Mouse (Mus musculus): ENCODE measurements around the gene Slc37a3. TPM values are rescaled to one million over a fixed set of nuclear protein-coding genes. Genes with fewer than 3 reads are reported as not detected.
"Not testable (repeated sequence)": the region's sequence is repeated elsewhere in the genome, so short reads cannot be mapped to it uniquely, and the experiment has no call there.

Slc37a3 gene
- total RNA-seq, 2 experiments from 2014 or later, result 72.2 to 75.5 TPM

- intact Hi-C loops (cut with DNase I), result no loop called here
- no peak for DNase-seq (ENCODE audit: low spot score in 2 of 2)
These were observed 2.8 kb upstream of the Slc37a3 start for GRCm38 (mm10) chr6:39380276-39380675.

- DNase-seq (ENCODE audit: low spot score in 2 of 2), result no peak
- intact Hi-C loops (cut with DNase I), result no loop called here
These were observed 2.3 kb upstream of the Slc37a3 start for GRCm38 (mm10) chr6:39379749-39380148.

- intact Hi-C loops (cut with DNase I), result no loop called here
- no peak for DNase-seq (ENCODE audit: low spot score in 2 of 2)
These were observed 1.7 kb upstream of the Slc37a3 start for GRCm38 (mm10) chr6:39379224-39379623.

DNA sequence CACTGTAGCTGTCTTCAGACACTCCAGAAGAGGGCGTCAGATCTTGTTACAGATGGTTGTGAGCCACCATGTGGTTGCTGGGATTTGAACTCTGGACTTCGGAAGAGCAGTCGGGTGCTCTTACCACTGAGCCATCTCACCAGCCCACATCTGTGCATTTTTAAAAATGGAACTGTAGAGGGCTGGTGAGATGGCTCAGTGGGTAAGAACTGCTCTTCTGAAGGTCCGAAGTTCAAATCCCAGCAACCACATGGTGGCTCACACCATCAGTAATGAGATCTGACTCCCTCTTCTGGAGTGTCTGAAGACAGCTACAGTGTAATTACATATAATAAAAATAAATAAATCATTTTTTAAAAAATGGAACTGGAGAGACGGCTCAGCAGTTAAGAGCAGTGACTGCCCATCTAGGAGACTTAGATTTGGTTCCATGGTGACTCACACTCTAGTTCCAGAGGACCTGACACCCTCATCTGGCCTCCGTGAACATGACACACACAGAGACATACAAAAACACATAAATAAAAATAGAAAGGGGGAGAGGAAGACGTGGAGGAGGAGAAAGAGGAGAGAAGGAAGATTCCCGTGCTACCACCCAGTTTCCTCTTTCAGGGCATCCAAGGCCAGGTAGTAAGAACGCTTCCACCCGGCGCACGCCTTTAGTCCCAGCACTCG, 823 bp upstream of the Slc37a3 start:
- DNase-seq (ENCODE audit: low spot score in 2 of 2); intact Hi-C loops (cut with DNase I): not testable (repeated sequence)

GRCm38 (mm10) chr6:39376775-39377174, 700 bp downstream of the Slc37a3 start:
- intact Hi-C loops (cut with DNase I), result no loop called here
- peak in 1 of 2 experiments; percentile 11 for DNase-seq (ENCODE audit: low spot score in 2 of 2)

- no peak for DNase-seq (ENCODE audit: low spot score in 2 of 2)
- intact Hi-C loops (cut with DNase I), result no loop called here
These were observed 4.0 kb downstream of the Slc37a3 start for GRCm38 (mm10) chr6:39373301-39373955.

DNA sequence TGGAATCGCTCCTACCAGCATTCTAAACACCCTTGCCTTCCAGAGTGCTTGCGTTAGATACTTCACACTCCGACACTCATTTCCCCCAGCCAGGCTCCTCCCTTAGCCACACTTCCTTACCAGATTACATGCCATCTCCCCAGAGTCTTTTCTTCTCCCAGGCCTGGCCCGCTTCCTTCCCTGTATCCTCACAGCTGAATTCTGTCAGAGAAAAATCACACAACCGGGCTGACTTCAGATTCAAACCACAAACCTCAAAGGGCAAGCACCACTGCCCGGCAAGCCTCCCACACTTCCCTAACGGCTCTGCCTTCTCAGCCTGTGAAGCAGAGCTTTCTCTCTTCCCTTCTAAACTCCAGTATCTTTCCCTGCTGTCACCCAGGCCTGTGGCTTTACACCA, 4.7 kb downstream of the Slc37a3 start:
- intact Hi-C loops (cut with DNase I), result no loop called here
- no peak for DNase-seq (ENCODE audit: low spot score in 2 of 2)

GRCm38 (mm10) chr6:39372042-39372441, 5.4 kb downstream of the Slc37a3 start:
- intact Hi-C loops (cut with DNase I), result no loop called here
- no peak for DNase-seq (ENCODE audit: low spot score in 2 of 2)

- intact Hi-C loops (cut with DNase I), result no loop called here
- DNase-seq (ENCODE audit: low spot score in 2 of 2), result no peak
These were observed 7.8 kb downstream of the Slc37a3 start for GRCm38 (mm10) chr6:39369631-39370030.

- intact Hi-C loops (cut with DNase I), result no loop called here
These were observed 14.8 kb downstream of the Slc37a3 start for GRCm38 (mm10) chr6:39362684-39363083.

GRCm38 (mm10) chr6:39359207-39359606, 18.3 kb downstream of the Slc37a3 start:
- intact Hi-C loops (cut with DNase I); DNase-seq (ENCODE audit: low spot score in 2 of 2): not testable (repeated sequence)

More at GRCm38 (mm10) chr6:39362684-39363083, 14.8 kb downstream of the Slc37a3 start:
- no peak for DNase-seq (ENCODE audit: low spot score in 2 of 2)

GRCm38 (mm10) chr6:39348946-39349345, 28.5 kb downstream of the Slc37a3 start:
- intact Hi-C loops (cut with DNase I), result no loop called here
- DNase-seq (ENCODE audit: low spot score in 2 of 2), result no peak

DNA sequence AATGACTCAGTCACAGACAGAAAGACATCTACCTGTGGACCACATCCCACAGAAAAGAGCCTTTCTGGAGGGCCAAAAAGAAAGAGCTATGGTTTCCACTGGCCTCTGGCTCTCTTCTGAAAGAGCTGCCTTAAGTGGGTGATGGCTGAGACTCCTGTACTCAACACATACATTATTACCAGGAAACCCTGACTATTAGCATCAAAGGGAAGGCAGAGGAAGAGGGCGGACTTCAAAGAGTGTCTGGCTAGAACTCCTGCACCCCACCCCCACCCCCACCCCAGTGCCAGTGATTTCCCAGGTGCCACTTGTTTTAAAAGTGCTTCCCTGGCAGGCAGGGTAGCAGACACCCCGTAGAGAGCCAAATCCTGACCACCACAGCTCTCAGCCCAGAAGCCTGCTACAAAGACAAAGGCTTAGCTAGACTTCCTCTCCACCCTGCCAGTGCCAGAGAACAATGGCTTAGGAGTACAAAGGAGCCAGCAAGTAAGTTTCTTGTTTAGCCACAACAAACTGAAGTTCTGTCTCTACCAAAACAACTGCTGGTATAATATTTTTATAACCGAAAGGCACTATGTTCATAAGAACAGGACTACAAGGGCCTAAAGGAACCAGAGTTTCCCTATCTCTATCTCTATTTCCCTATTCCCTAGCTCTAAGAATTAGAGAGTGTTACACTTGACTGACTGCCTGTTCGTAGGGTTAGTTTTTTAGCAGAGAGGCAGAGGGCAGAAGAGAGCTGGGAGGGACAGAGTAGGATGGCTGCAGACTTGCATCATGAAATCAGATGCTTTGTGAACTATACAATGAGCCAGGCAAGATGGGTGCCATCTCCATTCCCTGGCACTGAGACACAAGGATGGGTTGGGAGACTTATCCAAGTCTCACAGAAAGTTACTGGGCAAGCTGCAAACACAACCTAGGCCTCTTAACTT, 29.3 kb downstream of the Slc37a3 start:
- intact Hi-C loops (cut with DNase I), result no loop called here

GRCm38 (mm10) chr6:39346991-39347501, 30.4 kb downstream of the Slc37a3 start:
- intact Hi-C loops (cut with DNase I), result no loop called here
- DNase-seq (ENCODE audit: low spot score in 2 of 2), result no peak

More for the DNA sequence above, 29.3 kb downstream of the Slc37a3 start:
- DNase-seq (ENCODE audit: low spot score in 2 of 2), result no peak

- intact Hi-C loops (cut with DNase I), result loop anchor here (2.0 kb wide), 1 partner anchor 199 kb away; no protein-coding TSS in a partner anchor
- DNase-seq (ENCODE audit: low spot score in 2 of 2), result no peak
These were observed 32.0 kb downstream of the Slc37a3 start for GRCm38 (mm10) chr6:39345430-39345829.

DNA sequence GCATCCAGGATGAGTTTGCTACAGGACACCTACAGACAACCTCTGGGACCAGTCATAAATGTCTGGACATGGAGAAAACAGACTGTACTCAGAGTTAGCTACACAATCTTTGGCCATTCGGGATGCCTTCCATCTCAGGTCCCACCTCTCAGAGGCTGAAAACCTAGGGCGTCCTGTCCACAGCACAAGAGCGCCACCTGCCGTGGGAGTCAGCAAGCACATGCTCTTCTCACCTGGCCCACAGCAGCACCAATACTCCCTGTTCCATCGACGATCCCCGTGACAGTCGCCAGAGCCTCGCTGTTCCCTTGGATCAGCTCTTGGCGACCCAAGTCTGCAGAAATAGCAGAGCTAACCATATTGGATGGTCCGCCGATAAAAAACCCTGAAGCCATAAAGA, 33.5 kb downstream of the Slc37a3 start:
- intact Hi-C loops (cut with DNase I), result loop anchor here (1.0 to 5.0 kb wide), 3 partner anchors 139 to 197 kb away; no protein-coding TSS in a partner anchor
- DNase-seq (ENCODE audit: low spot score in 2 of 2), result peak; percentile 79 to 84

- intact Hi-C loops (cut with DNase I), result loop anchor here (5.0 kb wide), 1 partner anchor 154 kb away; no protein-coding TSS in a partner anchor
- no peak for DNase-seq (ENCODE audit: low spot score in 2 of 2)
These were observed 35.7 kb downstream of the Slc37a3 start for GRCm38 (mm10) chr6:39341798-39342197.

DNA sequence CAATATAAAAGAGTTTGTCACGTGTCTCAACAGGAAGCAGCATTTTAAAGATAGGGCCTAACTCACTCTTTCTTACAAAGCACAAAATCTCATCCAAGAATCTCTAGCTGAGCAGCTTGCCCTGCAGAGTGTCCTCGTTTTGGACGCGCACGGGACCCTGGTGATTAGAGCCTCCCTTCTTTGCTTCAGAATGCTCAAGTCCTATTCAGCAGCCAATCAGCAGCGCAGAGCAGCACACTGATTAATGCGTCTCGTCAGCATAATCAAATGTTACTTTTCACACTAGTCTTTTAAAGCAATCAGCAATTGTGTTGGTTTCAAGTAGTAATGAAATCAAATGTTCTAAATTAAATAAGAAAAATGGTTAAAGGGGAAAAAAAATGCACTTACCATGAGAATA, 39.1 kb downstream of the Slc37a3 start:
- intact Hi-C loops (cut with DNase I), result no loop called here
- no peak for DNase-seq (ENCODE audit: low spot score in 2 of 2)

GRCm38 (mm10) chr6:39334873-39335272, 42.6 kb downstream of the Slc37a3 start:
- intact Hi-C loops (cut with DNase I), result no loop called here
- no peak for DNase-seq (ENCODE audit: low spot score in 2 of 2)

GRCm38 (mm10) chr6:39334224-39334623, 43.3 kb downstream of the Slc37a3 start:
- no peak for DNase-seq (ENCODE audit: low spot score in 2 of 2)
- intact Hi-C loops (cut with DNase I), result no loop called here
